Mouse (Mus musculus) limb, embryonic 12.5 days (tissue): ENCODE data around the gene Uaca. TPM values are rescaled to one million over a fixed set of nuclear protein-coding genes. Genes with fewer than 3 reads are reported as not detected.

Experiments
- ATAC-seq: fragments of 200-750 bp; cut with Nextera tagmentation; 2 replicates; pipeline ENCODE4 v1.8.0; 2017; ENCODE audit warnings: low read depth, moderate TSS enrichment; ENCODE audit not compliant: insufficient number of reproducible peaks, insufficient read depth, low FRiP score, low TSS enrichment
- H3K27ac ChIP-seq: fragments of 300-500 bp; sonication (generic); 2 replicates; pipeline ENCODE4 v1.5.1; 2016; ENCODE audit warnings: mild to moderate bottlenecking, moderate library complexity
- H3K27me3 ChIP-seq: fragments of 300-500 bp; sonication (generic); 2 replicates; pipeline ENCODE4 v1.6.1; 2016; ENCODE audit warnings: mild to moderate bottlenecking, moderate library complexity
- H3K36me3 ChIP-seq: fragments of 300-500 bp; sonication (generic); 2 replicates; pipeline ENCODE4 v1.6.1; 2016; ENCODE audit warnings: mild to moderate bottlenecking, moderate library complexity
- H3K4me1 ChIP-seq: fragments of 300-500 bp; sonication (generic); replicated peaks from 2 replicates; pipeline ENCODE4 v1.6.1; 2016
- H3K4me2 ChIP-seq: fragments of 300-500 bp; sonication (generic); 2 replicates; pipeline ENCODE4 v1.6.1; 2016; ENCODE audit warnings: mild to moderate bottlenecking, moderate library complexity
- H3K4me3 ChIP-seq: fragments of 300-500 bp; sonication (generic); replicated peaks from 2 replicates; pipeline ENCODE4 v1.5.1; 2016; ENCODE audit warnings: mild to moderate bottlenecking
- H3K9ac ChIP-seq: fragments of 300-500 bp; sonication (generic); replicated peaks from 2 replicates; pipeline ENCODE4 v1.6.1; 2016; ENCODE audit warnings: mild to moderate bottlenecking, moderate library complexity
- H3K9me3 ChIP-seq: fragments of 300-500 bp; sonication (generic); 2 replicates; pipeline ENCODE4 v1.6.1; 2016; ENCODE audit warnings: mild to moderate bottlenecking, moderate library complexity
- WGBS: fragments of 180-500 bp; shearing (Covaris S2); methylation state at CpG from one replicate; pipeline ENCODE4 v1.1.7; 2016; 5-methylcytosine and 5-hydroxymethylcytosine counted together
- polyA plus RNA-seq: library from polyadenylated mRNA; unstranded; fragments of >200 nt; fragmentation: Nextera tagmentation; extraction: Ambion mirVana; gene quantifications from 2 replicates; pipeline ENCODE4 v1.2.1, GENCODE M21; 2016

The Uaca gene
- polyA plus RNA-seq, 1 experiment from 2014 or later, result 28.0 TPM

GRCm38 (mm10) chr9:60757817-60758216 is 36.5 kb upstream of the Uaca start:
- Histone ChIP-seq H3K9me3 (no peaks in the 10 kb centered on the region), H3K27ac (no peak overlapping the region), H3K36me3 (no peaks in the 10 kb centered on the region), H3K4me3 (no peak overlapping the region), H3K27me3 (no peaks in the 10 kb centered on the region), H3K9ac (no peak overlapping the region), H3K4me1 (peaks cover 12% of the 10 kb centered on the region), H3K4me2 (no peak overlapping the region)
- ATAC-seq, result no peak
- 33% methylated on average over 5 of the region's 5 CpGs for WGBS

GRCm38 (mm10) chr9:60759436-60760007 is 34.8 kb upstream of the Uaca start:
- Histone ChIP-seq H3K9ac (no peak overlapping the region), H3K9me3 (no peaks in the 10 kb centered on the region), H3K27ac (no peak overlapping the region), H3K4me2 (no peak overlapping the region), H3K36me3 (no peaks in the 10 kb centered on the region), H3K27me3 (no peaks in the 10 kb centered on the region), H3K4me3 (no peak overlapping the region), H3K4me1 (peaks cover 12% of the 10 kb centered on the region)
- no peak for ATAC-seq
- 61% methylated on average over 10 of the region's 10 CpGs for WGBS

DNA sequence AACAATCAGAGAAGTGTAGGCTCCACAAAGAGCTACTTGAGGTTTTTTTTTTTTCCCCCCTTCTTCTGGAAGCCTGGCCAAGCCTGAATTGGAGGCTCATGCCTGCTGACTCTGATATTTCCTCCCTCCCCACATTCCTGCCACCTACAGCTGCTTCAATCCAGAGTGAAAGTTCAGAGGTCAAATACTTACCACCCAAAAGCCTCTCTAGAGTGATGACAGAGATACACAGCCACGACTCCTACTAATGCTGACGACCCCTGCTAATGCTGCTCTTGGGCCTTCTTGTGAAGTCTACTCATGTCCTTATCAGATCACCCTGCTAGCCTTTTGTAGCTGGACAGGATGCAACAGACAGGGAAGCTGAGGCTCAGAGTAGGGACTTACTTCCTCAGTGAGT is 29.2 kb upstream of the Uaca start:
- Histone ChIP-seq H3K4me2 (no peak overlapping the region), H3K9ac (no peak overlapping the region), H3K27me3 (no peaks in the 10 kb centered on the region), H3K4me1 (peaks cover 13% of the 10 kb centered on the region), H3K27ac (no peak overlapping the region), H3K36me3 (no peaks in the 10 kb centered on the region), H3K4me3 (no peak overlapping the region), H3K9me3 (no peaks in the 10 kb centered on the region)
- 11% methylated on average over 2 of the region's 2 CpGs for WGBS
- no peak for ATAC-seq

- Histone ChIP-seq H3K4me3 (no peak overlapping the region), H3K27me3 (no peaks in the 10 kb centered on the region), H3K9ac (no peak overlapping the region), H3K27ac (no peak overlapping the region), H3K4me2 (no peak overlapping the region), H3K36me3 (no peaks in the 10 kb centered on the region), H3K4me1 (peaks cover 13% of the 10 kb centered on the region), H3K9me3 (peaks cover 8% of the 10 kb centered on the region)
- ATAC-seq, result no peak
- WGBS, result 83% methylated on average over 9 of the region's 9 CpGs
Observed at GRCm38 (mm10) chr9:60768393-60768792, 25.9 kb upstream of the Uaca start.

DNA sequence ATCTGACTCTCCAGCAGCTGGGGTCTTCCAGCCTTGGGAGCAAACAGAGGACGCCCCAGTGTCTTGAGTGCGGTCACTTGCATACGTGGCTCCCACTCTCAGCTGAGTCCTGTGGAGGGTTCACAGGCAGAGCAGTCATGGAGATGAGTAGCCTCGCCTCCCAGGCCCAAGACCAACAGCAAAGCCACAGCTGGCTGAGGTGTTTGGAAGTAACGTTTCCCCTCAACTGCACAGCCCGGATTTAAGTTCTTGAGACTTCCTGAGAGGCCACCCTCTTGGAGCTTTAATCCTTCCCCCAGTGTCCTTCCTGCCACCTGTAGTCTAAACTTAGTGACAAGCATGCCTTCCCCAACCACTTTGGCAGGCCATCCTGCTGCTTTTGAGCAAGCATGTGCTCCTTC is 24.6 kb upstream of the Uaca start:
- Histone ChIP-seq H3K27ac (no peak overlapping the region), H3K9ac (no peak overlapping the region), H3K4me3 (no peak overlapping the region), H3K36me3 (no peaks in the 10 kb centered on the region), H3K27me3 (no peaks in the 10 kb centered on the region), H3K4me2 (no peak overlapping the region), H3K9me3 (peaks cover 8% of the 10 kb centered on the region), H3K4me1 (peaks cover 13% of the 10 kb centered on the region)
- 64% methylated on average over 6 of the region's 6 CpGs for WGBS
- no peak for ATAC-seq

DNA sequence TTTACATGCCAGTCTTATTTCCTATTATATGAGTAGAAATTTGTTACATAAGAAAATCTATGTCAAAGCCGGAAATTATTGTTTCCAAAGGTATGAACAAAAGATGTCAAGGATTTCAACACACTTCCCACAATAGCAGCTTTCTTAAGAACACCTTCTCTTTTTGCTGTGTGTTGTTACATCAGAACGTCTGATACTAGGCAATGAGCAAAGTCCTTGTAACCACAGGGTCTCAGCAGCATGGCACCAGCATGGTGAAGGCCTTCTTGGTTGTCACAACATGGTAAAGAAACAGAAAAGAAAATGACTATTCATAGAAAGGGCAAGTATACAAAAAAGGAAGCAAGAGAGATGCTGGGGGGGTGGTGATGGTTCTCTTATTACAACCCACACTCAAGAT is 20.6 kb upstream of the Uaca start:
- Histone ChIP-seq H3K4me3 (no peak overlapping the region), H3K9ac (no peak overlapping the region), H3K36me3 (no peaks in the 10 kb centered on the region), H3K9me3 (peaks cover 8% of the 10 kb centered on the region), H3K4me1 (peaks cover 13% of the 10 kb centered on the region; the same call in 1 of the 2 replicates), H3K27ac (no peak overlapping the region), H3K4me2 (no peak overlapping the region), H3K27me3 (no peaks in the 10 kb centered on the region)
- 81% methylated on average over 2 of the region's 2 CpGs for WGBS
- no peak for ATAC-seq

DNA sequence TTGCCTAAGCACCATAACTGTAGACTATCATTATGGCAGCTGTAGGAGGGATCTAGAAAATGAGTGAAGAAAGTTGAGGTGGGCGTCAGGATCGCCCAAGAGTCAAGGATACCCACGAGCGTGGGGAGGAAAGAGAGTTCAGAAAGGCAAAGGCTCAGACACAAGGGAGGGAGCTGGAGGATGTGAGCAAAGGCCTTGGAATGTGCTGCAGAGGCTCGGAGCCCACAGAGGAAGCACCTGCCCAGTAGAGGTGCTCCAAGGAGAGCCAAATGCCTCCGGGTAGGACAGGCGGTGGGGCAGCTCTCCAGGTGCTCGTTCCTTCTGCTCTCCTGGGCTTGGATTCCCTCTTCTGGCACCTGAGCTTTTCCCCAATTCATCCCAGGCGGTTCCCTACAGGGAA is 17.4 kb upstream of the Uaca start:
- Histone ChIP-seq H3K4me3 (no peak overlapping the region), H3K4me1 (peaks cover 8% of the 10 kb centered on the region; the same call in 1 of the 2 replicates), H3K9me3 (peaks cover 8% of the 10 kb centered on the region), H3K27me3 (no peaks in the 10 kb centered on the region), H3K36me3 (no peaks in the 10 kb centered on the region), H3K27ac (no peak overlapping the region), H3K4me2 (no peak overlapping the region), H3K9ac (no peak overlapping the region)
- ATAC-seq, result no peak
- 83% methylated on average over 9 of the region's 9 CpGs for WGBS

DNA sequence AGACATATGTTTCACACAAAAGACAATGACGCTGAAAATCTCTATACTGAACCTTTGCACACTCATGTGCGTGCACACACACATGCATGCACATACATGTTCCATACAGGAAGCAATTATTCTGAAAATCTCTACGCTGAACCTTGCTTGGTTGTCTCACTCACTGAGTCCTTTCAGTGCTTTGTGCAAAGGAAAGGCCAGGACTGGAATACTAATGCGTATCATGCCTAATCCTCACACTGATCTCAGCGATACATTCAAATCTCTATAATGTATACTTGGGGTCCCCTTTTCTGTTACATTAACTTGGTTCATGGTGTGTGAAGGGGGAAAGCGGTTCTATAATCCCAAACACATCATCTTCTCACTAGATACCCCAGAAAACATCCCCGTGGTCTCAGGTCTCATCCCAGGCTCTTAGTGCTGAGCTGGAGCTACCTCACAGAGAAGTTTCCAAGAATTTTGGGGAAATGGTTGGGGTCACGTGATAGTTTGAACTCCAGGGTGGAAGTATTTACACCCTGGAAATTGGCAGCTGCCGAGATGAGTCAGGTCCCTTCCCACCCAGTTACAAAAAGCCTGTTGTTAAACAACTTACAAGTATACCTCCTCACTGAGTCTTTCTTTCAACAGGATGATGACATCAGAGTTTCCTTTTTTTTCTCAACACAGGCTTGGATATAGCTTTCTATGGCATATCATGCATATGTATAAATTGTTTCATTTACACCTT is 12.1 kb upstream of the Uaca start:
- no peaks in the 10 kb centered on the region for H3K9me3 ChIP-seq
- 87% methylated on average over 9 of the region's 9 CpGs for WGBS
- no peak for ATAC-seq
- no peak overlapping the region for H3K4me2 ChIP-seq
- no peak overlapping the region for H3K27ac ChIP-seq
- no peaks in the 10 kb centered on the region for H3K27me3 ChIP-seq
- H3K36me3 ChIP-seq, result no peaks in the 10 kb centered on the region
- H3K4me1 ChIP-seq, result peaks cover 8% of the 10 kb centered on the region; the same call in 1 of the 2 replicates
- no peak overlapping the region for H3K4me3 ChIP-seq
- no peak overlapping the region for H3K9ac ChIP-seq

- Histone ChIP-seq H3K4me1 (no peaks in the 10 kb centered on the region), H3K27ac (no peak overlapping the region), H3K4me2 (no peak overlapping the region), H3K4me3 (no peak overlapping the region), H3K27me3 (no peaks in the 10 kb centered on the region), H3K36me3 (no peaks in the 10 kb centered on the region), H3K9ac (no peak overlapping the region), H3K9me3 (no peaks in the 10 kb centered on the region)
- 51% methylated on average over 4 of the region's 4 CpGs for WGBS
- no peak for ATAC-seq
Observed at GRCm38 (mm10) chr9:60785069-60785468, 9.3 kb upstream of the Uaca start.

DNA sequence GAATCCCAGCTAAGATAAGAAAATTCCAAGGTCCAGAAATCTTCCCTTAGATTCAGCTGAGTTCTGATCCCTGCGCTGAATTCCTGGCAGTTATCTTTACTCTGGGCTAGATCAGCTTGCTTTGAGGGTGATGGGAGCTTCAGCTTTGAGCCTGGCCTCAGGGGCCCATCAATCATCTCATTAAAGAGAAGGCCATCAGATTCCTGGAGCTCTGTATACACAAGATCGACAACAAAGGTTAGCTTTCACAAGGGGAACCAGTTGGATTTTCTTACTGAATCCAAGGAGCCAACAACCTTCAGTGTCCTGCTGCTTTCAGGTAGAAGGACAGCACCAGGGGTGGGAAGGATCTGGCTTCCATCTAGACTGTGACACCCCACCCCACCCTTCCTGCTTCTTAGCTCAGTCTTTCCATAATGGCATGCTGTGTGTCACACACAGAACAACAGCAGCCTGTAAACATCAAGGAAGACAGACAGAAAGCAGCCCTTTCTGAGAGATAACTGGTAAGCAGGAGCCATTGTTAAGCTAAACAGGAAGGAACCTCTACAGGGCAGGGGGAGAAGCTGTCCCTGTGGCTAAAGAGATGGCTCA is 6.7 kb upstream of the Uaca start:
- Histone ChIP-seq H3K9ac (no peak overlapping the region), H3K9me3 (no peaks in the 10 kb centered on the region), H3K4me3 (no peak overlapping the region), H3K4me1 (no peaks in the 10 kb centered on the region), H3K27me3 (no peaks in the 10 kb centered on the region), H3K36me3 (no peaks in the 10 kb centered on the region), H3K4me2 (no peak overlapping the region), H3K27ac (no peak overlapping the region)
- no peak for ATAC-seq
- 5% methylated on average over 2 of the region's 2 CpGs for WGBS

DNA sequence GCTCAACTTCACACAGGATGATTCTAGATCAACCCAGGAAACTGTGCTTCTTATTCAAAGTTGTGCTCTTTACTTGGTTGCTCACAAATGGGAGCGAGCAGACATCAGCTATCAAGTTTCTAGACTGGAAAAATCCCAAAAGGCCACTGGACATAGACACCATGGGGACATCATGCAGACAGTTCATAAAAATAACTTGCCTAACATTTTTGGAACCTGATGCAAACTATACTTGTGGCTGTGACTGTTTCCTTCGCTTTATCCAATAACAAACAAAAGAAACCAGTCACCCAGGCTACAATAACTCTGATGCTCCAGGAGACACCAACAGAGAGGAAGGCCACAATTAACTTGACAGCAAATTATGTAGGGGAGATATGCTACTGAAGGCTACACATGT is 4.1 kb upstream of the Uaca start:
- no peak overlapping the region for H3K4me2 ChIP-seq
- H3K9me3 ChIP-seq, result no peaks in the 10 kb centered on the region
- no peak for ATAC-seq
- no peaks in the 10 kb centered on the region for H3K27me3 ChIP-seq
- no peak overlapping the region for H3K27ac ChIP-seq
- no peak overlapping the region for H3K9ac ChIP-seq
- no peaks in the 10 kb centered on the region for H3K4me1 ChIP-seq
- no peaks in the 10 kb centered on the region for H3K36me3 ChIP-seq
- H3K4me3 ChIP-seq, result no peak overlapping the region
- 85% methylated on average over 2 of the region's 2 CpGs for WGBS
